Mouse (Mus musculus) spleen, adult 2 months (tissue): ENCODE results near the gene Stk17b.

ENCODE experiments used
- CTCF ChIP-seq: fragments of 200-500 bp; IDR thresholded peaks from 2 replicates; pipeline ENCODE4 v1.5.1; 2011; ENCODE audit warnings: mild to moderate bottlenecking, inconsistent platforms; ENCODE audit not compliant: insufficient read depth, insufficient read length, insufficient replicate concordance; ENCODE audit errors: extremely low read depth
- POLR2A ChIP-seq: fragments of 200-500 bp; IDR thresholded peaks from 2 replicates; pipeline ENCODE4 v1.6.1; 2011; ENCODE audit warnings: low read depth, low read length, inconsistent platforms

GRCm38 (mm10) chr1:53776176-53776905 is 8.7 kb downstream of the Stk17b start:
- no peak for TF ChIP-seq CTCF
- TF ChIP-seq POLR2A, result peak; percentile 26; the same call in 1 of the 2 replicates
